Mouse (Mus musculus): Measurements from ENCODE around the gene Snapin. TPM values are rescaled to one million over a fixed set of nuclear protein-coding genes. Genes with fewer than 3 reads are reported as not detected.

Gene Snapin
- polyA plus RNA-seq, 1 experiment from 2014 or later = 21.2 TPM

DNA sequence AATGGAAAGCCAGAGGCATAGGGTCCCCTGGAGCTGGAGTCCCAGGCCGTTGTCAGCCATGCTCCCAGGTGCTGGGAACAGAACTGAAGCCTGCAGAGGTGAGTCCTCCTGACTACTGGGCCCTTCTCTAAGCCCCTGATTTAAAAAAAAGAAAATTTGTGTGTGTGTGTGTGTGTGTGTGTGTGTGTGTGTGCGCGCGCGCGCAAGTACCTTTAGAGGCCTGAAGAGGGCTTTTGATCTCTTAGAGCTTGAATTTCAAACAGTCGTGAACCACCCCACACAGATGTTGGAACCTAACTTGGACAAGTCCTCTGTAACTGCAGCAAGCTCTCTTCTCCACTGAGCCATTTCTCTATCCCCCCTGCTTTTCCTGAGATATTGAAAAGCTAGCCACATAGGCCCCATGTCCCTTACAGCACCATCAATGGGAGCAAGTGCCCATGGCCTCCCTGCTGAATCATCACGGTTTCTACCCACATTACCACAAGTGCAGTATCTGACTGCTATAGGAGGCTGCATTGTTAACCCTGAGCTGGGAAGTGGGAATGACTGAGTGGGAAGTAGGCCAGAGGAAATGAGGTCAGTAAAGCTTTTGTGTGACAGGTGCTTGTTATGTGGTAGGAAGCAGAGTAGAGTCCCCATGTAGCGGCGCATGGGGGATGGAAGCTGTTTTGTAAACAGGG lies 23.1 kb downstream of the Snapin start:
- WGBS (ENCODE audit: insufficient replicate concordance) = 77% methylated on average over 10 of the region's 10 CpGs
- H3K9ac ChIP-seq = no peak overlapping the region
- no peak overlapping the region for H3K4me3 ChIP-seq (replicated peaks)
- H3K4me2 ChIP-seq = no peak overlapping the region
- H3K27ac ChIP-seq = no peak overlapping the region
- no peaks in the 10 kb centered on the region for H3K36me3 ChIP-seq
- no peaks in the 10 kb centered on the region for H3K9me3 ChIP-seq (replicated peaks)
- DNase-seq (no peak), ATAC-seq (ENCODE audit: low read depth) (no peak)
- peaks cover 15% of the 10 kb centered on the region for H3K4me1 ChIP-seq (replicated peaks)
- H3K27me3 ChIP-seq = peaks cover 61% of the 10 kb centered on the region

DNA sequence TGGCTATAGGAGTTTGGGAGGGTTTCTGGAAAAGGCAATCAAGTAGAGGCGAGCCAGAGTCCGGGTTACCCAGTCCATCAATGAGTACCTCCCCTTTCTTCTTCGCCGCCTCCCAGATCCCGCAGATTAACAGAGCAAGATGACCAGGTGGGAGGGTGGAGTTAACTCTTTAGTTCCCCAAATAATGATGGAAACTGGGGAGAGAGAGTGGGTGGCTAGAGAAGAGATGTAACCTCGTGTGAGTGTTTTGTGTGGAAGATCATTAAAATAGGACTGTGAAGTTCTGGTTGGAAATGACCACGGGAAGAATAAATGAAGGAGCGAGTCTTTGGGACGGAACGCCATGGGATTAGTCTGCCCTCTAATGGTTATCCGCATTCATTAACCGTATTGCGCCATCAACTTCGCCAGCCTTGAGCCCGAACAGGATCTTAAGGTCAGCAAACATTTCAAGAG lies 24.5 kb downstream of the Snapin start:
- H3K27me3 ChIP-seq = peaks cover 75% of the 10 kb centered on the region
- no peaks in the 10 kb centered on the region for H3K36me3 ChIP-seq
- under 1% methylated on average over 15 of the region's 15 CpGs for WGBS (ENCODE audit: insufficient replicate concordance)
- no peak overlapping the region for H3K9ac ChIP-seq
- no peak for DNase-seq
- peak overlapping the region; percentile 70 for H3K4me2 ChIP-seq
- peak; percentile 24; the same call in 1 of the 2 replicates for ATAC-seq (ENCODE audit: low read depth)
- peaks cover 15% of the 10 kb centered on the region for H3K4me1 ChIP-seq (replicated peaks)
- H3K4me3 ChIP-seq (replicated peaks) = peak overlapping the region; percentile 55
- no peak overlapping the region for H3K27ac ChIP-seq
- no peaks in the 10 kb centered on the region for H3K9me3 ChIP-seq (replicated peaks)

DNA sequence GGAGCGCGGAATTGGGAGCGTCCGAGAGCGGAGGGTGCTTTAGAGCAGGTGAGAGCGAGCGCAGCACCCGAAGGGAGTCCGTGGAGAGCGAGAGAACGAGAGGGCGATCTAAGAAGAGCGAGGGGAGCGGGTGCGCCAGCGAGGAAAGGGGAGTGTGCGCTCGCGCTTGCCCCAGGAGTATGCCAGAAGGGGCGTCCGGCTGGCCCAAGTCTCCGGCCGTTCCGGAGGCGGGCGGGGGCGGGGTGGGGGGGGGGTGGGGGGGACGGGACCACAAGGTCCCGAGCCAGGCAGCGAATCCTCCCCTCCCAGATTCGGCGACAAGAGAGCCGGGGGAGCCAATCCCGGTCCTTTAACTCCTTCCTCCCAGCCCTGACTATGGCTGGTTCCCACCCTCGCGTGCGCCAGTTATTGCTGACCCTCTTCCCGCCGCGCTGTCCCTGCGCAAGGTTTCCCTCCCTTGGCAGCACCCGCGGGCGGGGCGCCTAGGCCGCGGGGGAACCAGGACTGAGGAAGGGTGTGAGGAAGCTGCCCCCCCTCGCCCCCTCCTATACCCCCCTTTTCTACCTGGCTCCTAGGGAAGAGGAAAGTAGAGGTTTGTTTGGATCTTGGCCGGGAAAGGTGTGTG lies 25.0 kb downstream of the Snapin start, which contains the start of gene Npr1:
Gene Npr1 (minus strand): TSS at position 181 of the 625 bp plus-strand sequence.
- peaks cover 81% of the 10 kb centered on the region for H3K27me3 ChIP-seq
- H3K9ac ChIP-seq = peak within 1 kb of the TSS; percentile 50

DNA sequence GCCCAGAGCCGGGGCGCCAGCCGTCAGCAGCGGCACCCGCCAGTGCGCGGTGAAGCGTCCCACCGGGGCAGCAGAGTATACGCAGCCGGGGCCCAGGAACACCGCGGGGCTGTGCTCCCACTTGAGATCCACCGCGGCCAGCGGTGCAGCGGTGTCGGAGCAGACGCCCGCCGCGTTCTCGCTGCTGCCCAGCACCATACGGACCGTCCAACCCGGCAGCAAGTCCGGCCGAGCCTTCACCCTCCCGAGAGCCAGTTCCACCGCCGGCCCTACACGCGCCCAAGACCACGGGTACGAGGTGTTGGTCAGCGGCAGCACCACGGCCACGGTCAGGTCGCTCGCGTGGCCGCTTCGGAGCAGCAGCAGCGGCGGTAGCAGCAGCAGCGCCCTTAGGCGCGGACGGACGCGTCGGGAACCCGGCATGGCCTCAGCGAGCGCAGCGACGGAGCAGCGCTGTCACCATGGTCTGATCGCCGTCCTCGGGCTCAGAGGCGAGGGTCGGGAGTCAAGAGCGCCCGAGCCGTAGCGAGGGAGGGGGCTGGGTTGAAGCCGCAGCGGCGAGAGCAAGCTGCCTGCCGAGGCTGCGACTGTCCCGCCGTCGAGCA lies 25.6 kb downstream of the Snapin start:
- ATAC-seq (ENCODE audit: low read depth) = no peak
- 4% methylated on average over 75 of the region's 75 CpGs for WGBS (ENCODE audit: insufficient replicate concordance)
- no peak overlapping the region for H3K27ac ChIP-seq

More for the DNA sequence above, 25.0 kb downstream of the Snapin start, which contains the start of gene Npr1:
- no peak for DNase-seq
- H3K4me1 ChIP-seq (replicated peaks) = peaks cover 15% of the 10 kb centered on the region
- 1% methylated on average over 36 of the region's 49 CpGs for WGBS (ENCODE audit: insufficient replicate concordance)
- H3K9me3 ChIP-seq (replicated peaks) = no peaks in the 10 kb centered on the region
- H3K4me2 ChIP-seq = peak within 1 kb of the TSS; percentile 70
- H3K36me3 ChIP-seq = no peaks in the 10 kb centered on the region
- peak within 1 kb of the TSS; percentile 55 for H3K4me3 ChIP-seq (replicated peaks)
- no peak within 1 kb of the TSS for H3K27ac ChIP-seq
- ATAC-seq (ENCODE audit: low read depth) = peak; percentile 35

DNA sequence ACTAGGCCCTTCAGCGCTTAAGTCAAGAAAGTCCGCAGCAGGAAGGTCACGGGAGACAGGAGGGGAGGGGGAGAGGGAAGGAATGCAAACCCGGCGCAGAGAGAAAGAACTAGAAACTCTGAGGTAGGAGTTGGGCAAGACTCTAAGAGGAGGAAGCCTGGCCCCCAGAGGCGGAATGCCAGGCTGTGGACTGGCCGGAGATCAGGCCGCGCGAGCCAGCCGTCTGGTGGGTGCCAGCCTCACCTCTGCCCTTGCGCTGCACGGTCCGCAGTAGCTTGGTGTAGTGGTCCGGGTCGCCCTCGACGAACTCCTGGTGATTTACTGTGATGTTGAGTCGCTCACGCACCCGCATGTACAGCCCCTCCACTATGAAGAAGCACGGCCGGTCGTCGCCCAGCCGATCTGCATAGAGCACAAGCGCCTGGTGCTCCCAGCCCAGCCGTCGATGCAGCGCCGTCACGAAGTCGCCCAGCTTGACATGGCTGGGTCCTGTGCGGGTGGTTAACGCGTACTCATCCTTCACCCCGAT lies 26.2 kb downstream of the Snapin start:
- Histone ChIP-seq H3K4me1 (replicated peaks) (peaks cover 15% of the 10 kb centered on the region), H3K27me3 (peaks cover 91% of the 10 kb centered on the region), H3K4me2 (peak overlapping the region; percentile 70), H3K4me3 (replicated peaks) (peak overlapping the region; percentile 55), H3K27ac (no peak overlapping the region), H3K9me3 (replicated peaks) (no peaks in the 10 kb centered on the region), H3K9ac (peak overlapping the region; percentile 50), H3K36me3 (no peaks in the 10 kb centered on the region)
- no peak for DNase-seq
- no peak; the same call in 1 of the 2 replicates for ATAC-seq (ENCODE audit: low read depth)
- WGBS (ENCODE audit: insufficient replicate concordance) = 18% methylated on average over 37 of the region's 37 CpGs

More for the DNA sequence above, 25.6 kb downstream of the Snapin start:
- DNase-seq = no peak
- Histone ChIP-seq H3K4me2 (peak overlapping the region; percentile 70), H3K4me1 (replicated peaks) (peaks cover 15% of the 10 kb centered on the region), H3K9ac (peak overlapping the region; percentile 50), H3K4me3 (replicated peaks) (peak overlapping the region; percentile 55), H3K9me3 (replicated peaks) (no peaks in the 10 kb centered on the region), H3K36me3 (no peaks in the 10 kb centered on the region), H3K27me3 (peaks cover 86% of the 10 kb centered on the region)

DNA sequence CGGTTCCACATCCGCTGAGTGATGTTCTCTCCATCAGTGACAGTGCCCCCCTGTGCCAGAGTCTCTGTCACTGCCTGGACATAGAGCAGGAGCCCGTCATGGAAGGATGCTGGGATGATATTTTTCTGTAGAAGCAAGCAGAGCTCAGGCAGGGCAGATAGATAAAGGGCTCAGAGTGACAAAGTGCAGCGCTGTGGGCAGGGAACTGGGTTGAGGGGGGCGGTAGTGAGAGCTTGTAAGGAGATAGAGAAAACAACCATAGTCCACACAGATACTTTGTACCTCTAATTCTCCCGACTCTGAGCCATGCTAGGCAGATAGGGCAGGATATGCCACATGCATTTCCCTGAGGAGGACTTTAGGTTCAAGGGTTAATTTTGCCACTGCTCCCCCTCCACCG lies 28.3 kb downstream of the Snapin start:
- Histone ChIP-seq H3K9me3 (replicated peaks) (no peaks in the 10 kb centered on the region), H3K4me3 (replicated peaks) (no peak overlapping the region), H3K27ac (no peak overlapping the region), H3K4me1 (replicated peaks) (peaks cover 15% of the 10 kb centered on the region), H3K36me3 (no peaks in the 10 kb centered on the region), H3K4me2 (no peak overlapping the region), H3K9ac (no peak overlapping the region), H3K27me3 (peaks cover 81% of the 10 kb centered on the region)
- ATAC-seq (ENCODE audit: low read depth) = no peak
- 29% methylated on average over 7 of the region's 7 CpGs for WGBS (ENCODE audit: insufficient replicate concordance)
- no peak for DNase-seq

DNA sequence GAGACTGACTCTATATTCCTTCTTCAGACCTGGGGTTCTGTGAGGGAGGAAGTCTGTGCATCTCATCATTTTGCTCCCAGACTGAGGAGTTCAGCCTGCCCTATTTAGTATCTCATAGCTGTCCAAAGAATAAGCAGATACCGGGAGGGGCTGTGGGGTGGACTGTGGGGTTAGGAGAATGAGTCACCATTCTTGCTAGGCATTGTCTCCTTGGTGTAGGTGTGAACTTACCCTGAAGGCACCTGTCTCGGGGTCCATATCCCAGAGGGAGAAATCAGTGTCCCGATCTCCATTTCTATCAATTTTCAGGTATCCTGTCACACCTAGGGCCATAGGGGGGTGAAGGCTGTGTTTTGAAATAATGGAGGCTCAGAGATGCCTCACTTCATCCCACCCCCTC lies 28.9 kb downstream of the Snapin start:
- Histone ChIP-seq H3K27me3 (peaks cover 78% of the 10 kb centered on the region), H3K4me3 (replicated peaks) (no peak overlapping the region), H3K36me3 (no peaks in the 10 kb centered on the region), H3K9ac (no peak overlapping the region), H3K4me2 (no peak overlapping the region), H3K9me3 (replicated peaks) (no peaks in the 10 kb centered on the region), H3K4me1 (replicated peaks) (peaks cover 15% of the 10 kb centered on the region), H3K27ac (no peak overlapping the region)
- ATAC-seq (ENCODE audit: low read depth) = no peak
- DNase-seq = no peak
- 69% methylated on average over 3 of the region's 3 CpGs for WGBS (ENCODE audit: insufficient replicate concordance)

DNA sequence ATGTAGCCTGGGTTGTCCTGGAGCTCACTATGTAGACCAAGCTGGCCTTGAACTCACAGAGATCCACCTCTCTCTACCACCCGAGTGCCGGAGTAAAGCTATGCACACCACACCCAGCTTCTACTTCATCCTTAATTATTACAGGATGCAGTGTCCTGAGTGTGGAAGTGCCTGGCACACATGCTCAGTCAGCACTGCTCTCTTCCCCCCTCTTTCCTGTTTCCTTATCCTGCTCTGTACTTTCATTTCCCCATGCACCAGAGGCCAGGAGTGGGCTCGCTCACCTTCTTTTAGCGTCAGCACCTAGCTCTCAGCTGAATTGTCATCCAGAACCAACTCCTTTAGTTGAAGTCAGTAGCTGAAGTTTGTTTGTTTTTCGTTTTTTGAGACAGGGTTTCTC lies 30.5 kb downstream of the Snapin start:
- Histone ChIP-seq H3K27ac (no peak overlapping the region), H3K4me1 (replicated peaks) (peaks cover 5% of the 10 kb centered on the region), H3K36me3 (no peaks in the 10 kb centered on the region), H3K9ac (no peak overlapping the region), H3K4me3 (replicated peaks) (no peak overlapping the region), H3K9me3 (replicated peaks) (no peaks in the 10 kb centered on the region), H3K27me3 (peaks cover 63% of the 10 kb centered on the region), H3K4me2 (no peak overlapping the region)
- ATAC-seq (ENCODE audit: low read depth) (no peak), DNase-seq (no peak)
- WGBS (ENCODE audit: insufficient replicate concordance) = 54% methylated on average over 5 of the region's 5 CpGs

DNA sequence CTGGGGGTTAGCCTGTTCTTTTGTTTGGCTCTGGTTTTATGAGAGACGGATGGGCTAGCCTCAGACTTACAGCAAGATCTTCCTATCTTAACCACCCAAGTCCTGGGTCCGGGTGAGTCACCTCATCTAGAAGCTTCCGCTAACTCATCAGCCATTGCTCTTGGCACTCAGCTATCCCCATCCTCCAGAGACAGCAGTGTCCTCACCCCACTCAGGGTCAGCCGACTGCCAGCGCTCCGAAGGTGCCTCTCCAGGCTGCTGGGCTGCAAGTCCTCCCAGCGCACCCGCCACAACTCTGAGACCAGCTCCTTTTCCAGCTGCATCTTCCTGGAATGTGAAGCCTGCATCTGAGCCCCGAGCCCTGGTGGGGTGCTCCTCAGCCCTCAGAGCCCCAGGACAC lies 31.1 kb downstream of the Snapin start:
- H3K9ac ChIP-seq = no peak overlapping the region
- H3K9me3 ChIP-seq (replicated peaks) = no peaks in the 10 kb centered on the region
- peaks cover 58% of the 10 kb centered on the region for H3K27me3 ChIP-seq
- H3K4me1 ChIP-seq (replicated peaks) = no peaks in the 10 kb centered on the region
- 71% methylated on average over 9 of the region's 9 CpGs for WGBS (ENCODE audit: insufficient replicate concordance)
- H3K27ac ChIP-seq = no peak overlapping the region
- ATAC-seq (ENCODE audit: low read depth) (no peak), DNase-seq (no peak)
- no peak overlapping the region for H3K4me3 ChIP-seq (replicated peaks)
- no peak overlapping the region for H3K4me2 ChIP-seq
- H3K36me3 ChIP-seq = no peaks in the 10 kb centered on the region

DNA sequence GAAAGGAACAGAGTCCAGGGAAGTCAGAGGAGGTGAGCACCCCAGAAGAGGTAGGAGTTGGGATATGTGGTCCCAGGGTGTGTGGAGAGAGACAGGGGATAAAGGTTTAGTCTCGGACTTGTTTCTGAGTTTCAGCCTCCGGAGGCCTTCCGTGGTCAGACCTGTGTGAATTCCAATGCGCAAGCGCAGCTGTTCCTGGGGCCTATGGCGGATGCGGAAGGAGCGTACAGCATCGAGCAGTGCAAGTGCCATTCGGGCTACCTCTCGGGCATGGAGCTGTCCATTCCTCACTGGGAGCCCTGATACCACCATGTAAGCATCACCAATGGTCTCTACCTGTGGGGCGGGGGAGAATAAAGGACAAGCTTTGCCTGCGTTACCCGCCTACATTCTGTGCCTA lies 35.9 kb downstream of the Snapin start:
- Histone ChIP-seq H3K4me2 (no peak overlapping the region), H3K36me3 (no peaks in the 10 kb centered on the region), H3K9ac (no peak overlapping the region), H3K27me3 (peaks cover 10% of the 10 kb centered on the region), H3K4me1 (replicated peaks) (peaks cover 14% of the 10 kb centered on the region), H3K4me3 (replicated peaks) (no peak overlapping the region), H3K27ac (no peak overlapping the region), H3K9me3 (replicated peaks) (no peaks in the 10 kb centered on the region)
- DNase-seq = no peak
- ATAC-seq (ENCODE audit: low read depth) = no peak
- WGBS (ENCODE audit: insufficient replicate concordance) = 83% methylated on average over 14 of the region's 14 CpGs

DNA sequence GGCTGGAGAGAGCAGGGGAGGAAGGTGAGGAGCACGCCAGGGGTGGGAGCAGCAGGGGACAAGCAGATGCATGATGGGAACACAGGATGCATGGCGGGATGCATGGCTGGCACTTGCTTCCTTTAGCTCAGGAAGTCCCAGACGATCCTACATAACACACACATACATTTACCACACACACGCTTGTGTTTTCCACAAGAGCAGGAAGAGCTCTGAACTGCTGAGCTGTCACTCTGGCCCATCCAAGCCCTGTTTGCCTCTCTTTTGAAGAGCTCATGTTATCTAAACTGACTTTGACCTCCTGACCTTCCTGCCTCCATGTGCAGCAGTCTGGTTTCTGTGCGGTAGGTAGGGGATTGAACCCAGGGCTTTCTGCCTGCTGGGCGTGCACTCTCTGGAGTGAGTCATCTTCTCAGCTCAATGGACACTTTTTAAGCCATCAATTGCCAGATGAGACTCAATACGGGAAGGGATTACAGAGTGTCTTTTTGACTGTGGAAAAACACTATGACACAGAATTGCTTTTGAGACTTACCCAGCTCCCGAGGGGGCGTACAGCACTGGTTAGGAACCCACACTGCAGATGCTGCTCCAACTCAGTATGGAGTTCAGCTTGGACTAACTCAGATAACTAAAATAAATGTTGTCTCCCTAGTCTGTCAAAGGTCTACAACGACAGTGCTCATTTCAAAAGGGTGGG lies 39.3 kb downstream of the Snapin start:
- peak overlapping the region; percentile 54 for H3K4me2 ChIP-seq
- no peak for DNase-seq
- H3K9ac ChIP-seq = 0 out of 2 replicates have a peak overlapping the region, but pooled peaks have one; percentile 33
- no peaks in the 10 kb centered on the region for H3K36me3 ChIP-seq
- no peaks in the 10 kb centered on the region for H3K9me3 ChIP-seq (replicated peaks)
- WGBS (ENCODE audit: insufficient replicate concordance) = 37% methylated on average over 10 of the region's 10 CpGs
- H3K4me3 ChIP-seq (replicated peaks) = peak overlapping the region; percentile 34
- peaks cover 22% of the 10 kb centered on the region for H3K4me1 ChIP-seq (replicated peaks)
- peak overlapping the region; percentile 37 for H3K27ac ChIP-seq
- peak; percentile 44 for ATAC-seq (ENCODE audit: low read depth)
- H3K27me3 ChIP-seq = no peaks in the 10 kb centered on the region

Data from liver, embryonic 13.5 days (tissue).